Mouse (Mus musculus): ENCODE measurements around the gene Gm7876. TPM values are rescaled to one million over a fixed set of nuclear protein-coding genes. Genes with fewer than 3 reads are reported as not detected.
"Not testable (repeated sequence)": the region's sequence is repeated elsewhere in the genome, so short reads cannot be mapped to it uniquely, and the experiment has no call there.

Gm7876 gene
- not detected for polyA plus RNA-seq (2021)

DNA sequence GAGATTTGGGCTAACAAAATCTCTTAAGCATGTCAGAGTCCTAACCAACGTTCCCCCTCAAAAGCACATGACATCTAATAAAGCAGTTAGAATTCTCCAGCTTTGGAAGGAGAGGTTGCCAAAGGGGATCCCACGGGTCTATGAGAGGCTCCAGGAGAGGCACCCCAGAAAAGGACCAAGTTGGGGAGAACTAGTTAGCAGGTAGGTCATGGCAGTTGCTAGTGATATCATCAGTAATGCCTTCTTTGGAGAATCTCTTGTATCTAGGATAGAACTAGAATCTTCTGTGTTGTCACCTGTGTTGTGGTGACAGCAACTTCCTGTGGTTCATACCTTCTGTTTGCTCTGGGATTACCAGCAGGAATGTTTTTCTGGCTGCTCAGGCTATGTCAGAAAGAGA is at the start of gene Gm7876:
TSS of gene Gm7876 (plus strand) at position 301 of the 400 bp plus-strand sequence.
- POLR2A ChIA-PET; in situ Hi-C loops (cut with MboI; ENCODE audit: low pct_unique_long_range_greater_than_20kb); H3K27me3 ChIP-seq; ATAC-seq; CTCF ChIA-PET; DNase-seq (ENCODE audit: low read depth, low spot score): not testable (repeated sequence)

DNA sequence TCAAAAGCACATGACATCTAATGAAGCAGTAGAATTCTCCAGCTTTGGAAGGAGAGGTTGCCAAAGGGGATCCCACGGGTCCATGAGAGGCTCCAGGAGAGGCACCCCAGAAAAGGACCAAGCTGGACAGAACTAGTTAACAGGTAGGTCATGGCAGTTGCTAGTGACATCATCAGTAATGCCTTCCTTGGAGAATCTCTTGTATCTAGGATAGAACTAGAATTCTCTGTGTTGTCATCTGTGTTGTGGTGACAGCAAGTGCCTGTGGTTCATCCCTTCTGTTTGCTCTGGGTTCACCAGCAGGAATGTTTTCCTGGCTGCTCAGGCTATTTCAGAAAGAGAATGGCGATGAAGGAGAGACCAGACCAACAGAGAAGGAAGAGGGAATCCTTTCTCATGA is 45.1 kb upstream of the Gm7876 start, which contains the start of gene Gm3239:
TSS of gene Gm3239 (plus strand) at position 301 of the 400 bp plus-strand sequence.
- POLR2A ChIA-PET; ATAC-seq; CTCF ChIA-PET; H3K27me3 ChIP-seq; in situ Hi-C loops (cut with MboI; ENCODE audit: low pct_unique_long_range_greater_than_20kb); DNase-seq (ENCODE audit: low read depth, low spot score): not testable (repeated sequence)

GRCm38 (mm10) chr14:4726038-4726880 is 17.2 kb downstream of the Gm7876 start, which contains the start of gene Gm3252:
Gene Gm3252 (plus strand): TSS chr14:4726775.
- ATAC-seq; POLR2A ChIA-PET; CTCF ChIA-PET; DNase-seq (ENCODE audit: low read depth, low spot score); in situ Hi-C loops (cut with MboI; ENCODE audit: low pct_unique_long_range_greater_than_20kb); H3K27me3 ChIP-seq: not testable (repeated sequence)

Other genes starting within 250 kb of the Gm7876 start
- not detected for gene Gm3182, start 227.5 kb upstream of the Gm7876 start, polyA plus RNA-seq (2021)
- not detected for gene Gm3047, start 153.8 kb upstream of the Gm7876 start, polyA plus RNA-seq (2021)
- not detected for gene Gm8159, start 76.9 kb upstream of the Gm7876 start, polyA plus RNA-seq (2021)
- not detected for gene Gm3239, start 45.0 kb upstream of the Gm7876 start, polyA plus RNA-seq (2021)
- not detected for gene Gm3252, start 17.5 kb downstream of the Gm7876 start, polyA plus RNA-seq (2021)
- gene Gm9602, start 67.1 kb downstream of the Gm7876 start, polyA plus RNA-seq (2021) = not detected
- gene Gm3269, start 128.9 kb downstream of the Gm7876 start, polyA plus RNA-seq (2021) = not detected
- not detected for gene Gm3264, start 146.3 kb downstream of the Gm7876 start, polyA plus RNA-seq (2021)
- not detected for gene Gm3278, start 183.2 kb downstream of the Gm7876 start, polyA plus RNA-seq (2021)

Measured in Patski (cell line).